Mouse (Mus musculus): ENCODE measurements around the gene Zdhhc13. TPM values are rescaled to one million over a fixed set of nuclear protein-coding genes. Genes with fewer than 3 reads are reported as not detected.

Gene Zdhhc13
- total RNA-seq, 2 experiments from 2014 or later = 28.1 to 28.5 TPM

DNA sequence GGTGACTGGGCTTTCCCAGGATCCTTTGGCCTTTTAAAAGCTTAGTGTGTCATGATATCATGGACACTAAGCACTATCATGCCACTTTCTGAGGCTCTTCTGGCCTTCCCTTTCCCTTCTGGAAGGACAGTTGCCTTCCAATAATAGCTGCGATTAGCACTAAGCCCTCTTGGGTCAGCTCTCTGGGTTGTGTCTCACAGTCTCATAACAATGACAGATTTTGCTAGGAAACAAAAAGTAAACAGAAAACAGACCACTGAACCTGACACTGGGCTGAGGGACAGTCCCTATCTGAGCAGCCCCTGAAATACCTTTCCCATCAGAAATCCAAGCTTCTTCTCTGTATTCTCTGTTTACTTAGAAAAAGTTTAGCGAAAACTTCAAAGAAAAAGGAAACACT is 51.7 kb downstream of the Zdhhc13 start:
- no peak for DNase-seq (ENCODE audit: low spot score in 2 of 2)

- DNase-seq (ENCODE audit: low spot score in 2 of 2) = no peak
Measured at GRCm38 (mm10) chr7:48841538-48841937, 52.7 kb downstream of the Zdhhc13 start.

- no peak for DNase-seq (ENCODE audit: low spot score in 2 of 2)
Measured at GRCm38 (mm10) chr7:48842353-48842752, 53.5 kb downstream of the Zdhhc13 start.

GRCm38 (mm10) chr7:48843541-48843940 is 54.7 kb downstream of the Zdhhc13 start:
- DNase-seq (ENCODE audit: low spot score in 2 of 2) = no peak

- DNase-seq (ENCODE audit: low spot score in 2 of 2) = no peak
Measured at GRCm38 (mm10) chr7:48845213-48845973, 56.6 kb downstream of the Zdhhc13 start.

DNA sequence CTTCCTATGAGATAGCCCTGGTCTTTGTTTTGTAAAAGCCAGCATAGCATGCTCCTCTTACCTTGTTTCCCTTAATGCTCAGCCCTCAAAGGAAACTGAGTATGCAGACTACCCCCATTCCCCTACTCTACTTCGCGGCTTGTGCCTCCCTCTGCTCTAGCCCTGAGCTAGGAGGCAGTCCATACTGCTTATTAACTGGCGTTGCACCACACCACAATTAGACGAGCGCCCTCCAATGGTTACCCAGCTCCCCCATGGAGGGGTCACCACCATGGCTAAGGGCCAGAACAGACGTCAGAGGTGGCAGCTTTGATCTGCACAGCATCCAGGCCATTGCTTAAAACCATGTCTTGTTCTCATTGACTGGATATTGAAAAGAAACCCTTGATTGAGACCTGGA is 58.0 kb downstream of the Zdhhc13 start:
- no peak for DNase-seq (ENCODE audit: low spot score in 2 of 2)

DNA sequence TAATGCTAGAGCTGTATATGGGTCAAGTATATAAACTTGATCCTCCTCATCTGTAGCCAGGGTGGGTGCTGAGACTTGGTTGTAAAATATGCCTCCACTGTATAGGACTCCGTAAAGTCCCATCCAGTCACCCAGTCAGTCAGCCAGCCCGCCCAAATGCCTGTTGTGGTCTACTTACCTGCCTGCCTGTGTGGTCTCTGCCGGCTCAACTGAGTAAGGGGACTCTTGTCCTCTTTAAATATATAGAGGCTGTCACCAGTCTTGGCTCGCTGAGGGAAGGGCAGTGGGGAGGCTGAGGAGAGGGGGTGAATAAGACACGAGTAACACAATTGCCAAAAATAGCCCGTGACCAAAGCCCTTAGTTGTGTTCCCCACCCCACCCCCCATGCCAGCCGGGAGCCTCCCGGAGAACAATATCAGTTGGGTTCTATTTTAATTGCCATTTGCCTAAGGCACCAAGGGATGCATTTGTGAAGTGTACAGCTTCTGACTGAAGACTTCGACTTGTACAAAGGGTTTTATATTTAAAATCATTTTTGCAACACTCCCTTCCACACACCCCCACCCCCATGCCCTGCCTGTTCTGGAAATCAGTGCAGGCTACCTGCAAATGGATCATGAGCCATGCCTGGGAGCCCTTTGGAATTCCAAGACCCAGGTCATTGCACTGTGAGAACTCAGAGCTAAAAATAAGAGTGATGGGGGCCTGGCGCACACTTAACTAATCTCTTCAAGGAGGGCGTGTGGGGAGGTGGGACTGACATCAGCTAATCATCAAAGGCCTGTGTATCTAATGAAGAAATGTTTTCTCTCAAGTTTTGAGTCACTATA is 59.2 kb downstream of the Zdhhc13 start, which contains the start of gene Csrp3:
Gene Csrp3 (minus strand): TSS at position 214 of the 831 bp plus-strand sequence.
- no peak for DNase-seq (ENCODE audit: low spot score in 2 of 2)

GRCm38 (mm10) chr7:48851529-48852104 is 62.8 kb downstream of the Zdhhc13 start:
- DNase-seq (ENCODE audit: low spot score in 2 of 2) = no peak

DNA sequence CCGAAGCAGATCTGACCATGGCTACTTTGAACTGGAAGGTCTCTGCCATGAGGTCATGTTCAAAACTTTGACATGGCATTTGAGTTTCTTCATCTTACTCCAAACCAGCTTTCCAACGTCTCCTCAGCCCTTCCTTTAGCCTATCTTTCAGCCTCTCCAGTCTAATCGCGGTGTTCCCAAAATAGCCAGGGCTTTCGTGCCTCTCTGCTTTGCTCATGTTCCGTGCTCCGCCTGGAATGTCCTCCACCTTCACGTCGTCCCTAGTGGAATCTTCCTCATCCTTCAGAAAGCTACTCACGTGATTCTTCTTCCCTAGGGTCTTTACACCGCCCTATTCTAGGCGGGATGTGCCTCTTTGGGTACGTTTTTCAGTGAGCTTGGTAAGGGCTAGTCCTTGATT is 64.7 kb downstream of the Zdhhc13 start:
- no peak for DNase-seq (ENCODE audit: low spot score in 2 of 2)

DNA sequence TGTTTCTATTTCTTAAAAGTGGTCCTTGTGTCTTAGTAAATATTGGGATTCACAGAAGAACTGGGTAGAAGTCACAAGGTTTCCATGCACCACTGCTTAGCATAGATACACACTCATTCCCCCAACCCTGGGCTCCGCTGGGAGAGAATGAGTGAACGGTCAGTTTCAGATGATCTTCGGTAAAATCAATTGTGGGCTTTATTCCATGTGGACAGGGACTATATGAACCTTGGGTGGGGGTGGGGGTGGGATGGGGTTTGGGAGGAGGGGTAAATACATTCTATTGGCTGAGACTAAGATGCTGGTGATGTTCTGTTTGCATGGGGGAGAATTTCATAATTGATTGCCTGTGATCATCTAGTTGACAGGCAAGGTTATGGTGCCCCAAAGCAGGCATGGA is 66.7 kb downstream of the Zdhhc13 start:
- no peak for DNase-seq (ENCODE audit: low spot score in 2 of 2)

DNA sequence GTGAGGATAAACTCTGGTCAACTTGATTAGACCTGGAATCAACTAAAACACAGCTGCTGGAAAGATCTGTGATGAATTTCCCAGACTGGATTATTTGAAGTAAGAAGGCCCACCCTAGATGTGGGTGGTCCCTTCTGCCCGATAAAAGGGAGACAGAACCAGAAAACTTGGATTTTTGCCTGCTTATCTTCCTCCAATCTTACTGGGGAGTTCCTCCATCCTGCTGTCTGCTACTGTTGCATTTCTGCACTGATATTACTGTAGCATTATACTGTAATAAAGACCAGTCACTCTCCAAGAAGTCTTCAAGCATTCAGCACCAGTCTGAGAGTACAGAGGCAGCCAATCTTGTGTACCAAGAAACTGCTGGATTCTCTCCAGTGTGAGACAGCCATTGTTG is 69.5 kb downstream of the Zdhhc13 start:
- DNase-seq (ENCODE audit: low spot score in 2 of 2) = no peak

DNA sequence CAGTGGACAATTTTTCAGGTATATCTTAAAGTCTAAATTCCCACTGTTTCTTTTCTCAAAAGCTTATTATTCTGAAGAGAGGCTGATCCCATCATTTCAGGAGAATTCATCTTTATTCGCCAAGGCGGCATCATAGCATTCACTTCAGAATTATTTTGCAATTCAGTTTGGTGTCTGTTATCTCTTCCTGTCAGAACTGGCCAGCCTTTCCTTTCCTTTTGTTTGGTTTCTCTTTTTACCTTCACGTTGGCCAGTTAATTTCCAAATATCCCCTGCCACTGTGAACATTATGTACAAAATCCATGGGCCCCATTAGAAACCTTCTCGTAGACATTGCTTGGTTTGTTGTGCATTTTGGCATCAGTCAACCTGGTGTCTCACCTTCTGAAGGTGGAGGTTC is 70.6 kb downstream of the Zdhhc13 start:
- DNase-seq (ENCODE audit: low spot score in 2 of 2) = no peak

DNA sequence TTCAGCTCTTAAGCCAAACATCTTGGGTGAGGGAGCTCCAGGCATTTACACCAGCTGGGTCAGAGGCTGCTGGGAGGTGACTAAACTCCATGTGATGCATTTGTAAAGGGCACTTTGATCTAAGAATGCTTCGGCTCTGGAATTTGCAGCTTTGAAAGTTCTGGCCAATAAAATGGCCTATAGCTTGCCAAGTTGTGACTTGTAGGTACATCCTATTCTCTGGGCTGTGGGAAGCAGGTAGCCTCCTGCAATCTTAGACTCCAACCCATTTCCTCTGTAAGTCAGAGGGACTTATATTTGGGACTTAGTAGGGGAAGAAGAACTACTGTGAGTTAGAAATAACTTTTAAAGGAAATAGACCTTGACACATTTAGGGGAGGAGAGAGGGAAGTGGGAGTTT is 72.1 kb downstream of the Zdhhc13 start:
- DNase-seq (ENCODE audit: low spot score in 2 of 2) = no peak

DNA sequence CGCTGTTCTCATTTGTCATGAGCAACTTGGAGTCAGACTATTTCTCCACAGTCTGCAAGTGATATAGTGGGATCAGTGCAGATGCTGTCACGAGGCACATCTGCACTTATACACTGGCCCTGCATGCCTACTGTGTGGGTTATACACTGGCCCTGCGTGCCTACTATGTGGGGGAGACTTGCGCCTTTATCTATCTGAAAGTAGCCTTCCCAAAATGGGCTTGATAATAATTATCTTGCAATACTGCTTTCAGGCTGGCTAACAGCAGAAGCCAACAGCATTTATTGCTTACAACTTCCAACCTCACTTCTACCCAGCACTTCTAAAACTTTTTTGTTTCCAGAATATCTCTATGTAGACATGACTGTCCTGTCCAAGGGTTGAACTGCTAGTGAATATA is 73.0 kb downstream of the Zdhhc13 start:
- DNase-seq (ENCODE audit: low spot score in 2 of 2) = no peak

GRCm38 (mm10) chr7:48864199-48864598 is 75.4 kb downstream of the Zdhhc13 start:
- DNase-seq (ENCODE audit: low spot score in 2 of 2) = no peak

- no peak for DNase-seq (ENCODE audit: low spot score in 2 of 2)
Measured at GRCm38 (mm10) chr7:48864671-48865458, 76.1 kb downstream of the Zdhhc13 start.

DNA sequence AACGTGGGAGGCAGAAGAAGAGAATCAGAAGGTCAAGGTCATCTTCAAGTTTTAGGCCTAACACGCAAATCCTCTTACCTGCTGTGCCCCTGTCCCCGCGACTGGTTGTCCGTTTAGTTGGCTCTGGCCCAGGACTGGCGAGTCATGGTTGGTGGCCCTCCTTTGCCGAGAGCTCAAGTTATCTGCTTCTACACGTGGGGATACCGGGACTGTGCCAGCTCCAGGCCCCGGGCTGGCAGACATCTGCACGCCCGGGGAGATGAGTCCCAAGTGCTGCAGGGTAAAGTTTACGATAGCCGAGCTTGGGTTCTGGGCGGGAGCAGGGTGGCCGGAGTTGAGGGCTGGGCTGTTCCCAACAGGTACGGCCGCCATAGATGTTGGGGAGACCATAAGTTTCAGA is 78.8 kb downstream of the Zdhhc13 start:
- DNase-seq (ENCODE audit: low spot score in 2 of 2) = no peak

GRCm38 (mm10) chr7:48870144-48870543 is 81.3 kb downstream of the Zdhhc13 start:
- no peak for DNase-seq (ENCODE audit: low spot score in 2 of 2)

DNA sequence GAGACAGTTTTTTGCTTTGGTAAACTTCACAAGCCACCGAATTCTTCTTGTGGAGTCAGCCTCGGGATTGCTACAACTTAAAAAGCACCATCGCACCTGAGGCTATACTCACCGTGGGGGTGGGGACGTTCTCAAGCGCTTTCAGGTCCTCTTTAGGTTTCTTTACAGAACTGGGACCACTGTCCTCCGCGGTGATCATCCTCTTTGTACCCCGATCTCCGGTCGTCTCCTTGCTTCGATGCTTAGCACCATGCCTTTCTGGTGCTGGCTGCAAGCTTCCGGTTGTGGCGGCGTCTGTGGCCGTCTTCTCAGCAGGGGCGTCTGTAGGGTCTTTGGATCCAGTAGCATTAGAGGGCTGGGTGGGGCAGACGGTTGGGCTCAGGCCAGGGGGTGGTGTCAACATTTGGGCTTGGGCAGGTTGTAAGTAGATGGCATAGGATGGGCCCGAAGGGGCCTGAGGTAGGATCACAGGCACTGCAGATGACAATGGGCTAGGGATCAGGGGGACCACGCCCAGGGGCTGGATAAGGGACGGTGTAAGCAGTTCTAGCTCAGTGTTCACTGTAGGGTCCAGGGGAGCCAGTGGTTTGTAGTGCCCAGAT is 81.9 kb downstream of the Zdhhc13 start:
- DNase-seq (ENCODE audit: low spot score in 2 of 2) = no peak

GRCm38 (mm10) chr7:48871292-48871691 is 82.5 kb downstream of the Zdhhc13 start:
- no peak for DNase-seq (ENCODE audit: low spot score in 2 of 2)

- DNase-seq (ENCODE audit: low spot score in 2 of 2) = no peak
Measured at GRCm38 (mm10) chr7:48875096-48875495, 86.3 kb downstream of the Zdhhc13 start.

All from layer of hippocampus, postnatal 14 days (tissue).